Mouse (Mus musculus) MEL (cell line): ENCODE results near the gene Ddn. TPM values are rescaled to one million over a fixed set of nuclear protein-coding genes. Genes with fewer than 3 reads are reported as not detected.

Source experiments
- DNase-seq: peaks from one replicate; pipeline ENCODE4 v3.0.0; 2011; ENCODE audit warnings: low read depth, low spot score
- H3K27ac ChIP-seq: 2 replicates; pipeline ENCODE4 v1.5.1; 2012; ENCODE audit warnings: low read depth, mild to moderate bottlenecking, control low read depth, low read length, moderate library complexity; ENCODE audit not compliant: control insufficient read depth
- H3K27me3 ChIP-seq, 2 experiments: fragments of 150-350 bp in 1 of 2; sonication (generic) in 1 of 2; 2 replicates each; pipeline ENCODE4 v1.6.1; 2012; ENCODE audit warnings: low read length in 2 of 2, mild to moderate bottlenecking in 2 of 2, improper control_type of control experiment in 1 of 2, moderate library complexity in 1 of 2; ENCODE audit not compliant: insufficient read depth in 2 of 2, control insufficient read depth in 1 of 2
- H3K36me3 ChIP-seq, 2 experiments: 2 replicates each; pipeline ENCODE4 v1.6.1; 2012 to 2014; ENCODE audit warnings: low read length in 2 of 2, improper control_type of control experiment in 1 of 2, inconsistent platforms in 1 of 2, mild to moderate bottlenecking in 1 of 2; ENCODE audit not compliant: insufficient read depth in 2 of 2, control insufficient read depth in 1 of 2
- H3K4me1 ChIP-seq, 2 experiments: fragments of 150-350 bp in 1 of 2; sonication (generic) in 1 of 2; 2 replicates each; pipeline ENCODE4 v1.6.1; 2012; ENCODE audit warnings: low read length in 2 of 2, improper control_type of control experiment in 1 of 2, mild to moderate bottlenecking in 1 of 2; ENCODE audit not compliant: insufficient read depth in 2 of 2, control insufficient read depth in 1 of 2
- H3K4me3 ChIP-seq, 2 experiments: fragments of 150-350 bp in 1 of 2; sonication (generic) in 1 of 2; 2 replicates each; pipeline ENCODE4 v1.5.1; 2012; ENCODE audit warnings: low read depth in 2 of 2, low read length in 2 of 2, mild to moderate bottlenecking in 2 of 2, moderate library complexity in 2 of 2, control low read depth in 1 of 2, improper control_type of control experiment in 1 of 2; ENCODE audit not compliant: control insufficient read depth in 1 of 2, insufficient read depth in 1 of 2
- H3K79me2 ChIP-seq: 2 replicates; pipeline ENCODE4 v1.6.1; 2012; ENCODE audit warnings: mild to moderate bottlenecking, low read length, moderate library complexity; ENCODE audit not compliant: control insufficient read depth, poor library complexity, insufficient read depth
- H3K9ac ChIP-seq: 2 replicates; pipeline ENCODE4 v1.6.1; 2012; ENCODE audit warnings: low read depth, mild to moderate bottlenecking, control low read depth, low read length, moderate library complexity; ENCODE audit not compliant: control insufficient read depth, poor library complexity, severe bottlenecking
- H3K9me3 ChIP-seq: fragments of 150-350 bp; sonication (generic); replicated peaks from 2 replicates; pipeline ENCODE4 v1.6.1; 2012; ENCODE audit warnings: mild to moderate bottlenecking, low read length, improper control_type of control experiment, moderate library complexity; ENCODE audit not compliant: insufficient read depth
- BHLHE40 ChIP-seq: IDR thresholded peaks from 2 replicates; pipeline ENCODE4 v1.6.1; 2012; ENCODE audit warnings: low read depth, mild to moderate bottlenecking, inconsistent platforms, low read length, improper control_type of control experiment, borderline replicate concordance
- CTCF ChIP-seq, 3 experiments: IDR thresholded peaks in 2 of 3; conservative IDR thresholded peaks in 1 of 3; 2 replicates each; pipeline ENCODE4 v1.5.1; 2011 to 2012; ENCODE audit warnings: low read length in 3 of 3, low read depth in 2 of 3, mild to moderate bottlenecking in 2 of 3, improper control_type of control experiment in 1 of 3, inconsistent platforms in 1 of 3, mixed read lengths in 1 of 3, moderate library complexity in 1 of 3; ENCODE audit not compliant: control insufficient read depth in 1 of 3, insufficient read depth in 1 of 3, poor library complexity in 1 of 3, severe bottlenecking in 1 of 3
- ETS1 ChIP-seq: IDR thresholded peaks from 2 replicates; pipeline ENCODE4 v1.6.1; 2012; ENCODE audit warnings: low read depth, mild to moderate bottlenecking, inconsistent platforms, low read length, improper control_type of control experiment, moderate library complexity
- GATA1 ChIP-seq: IDR thresholded peaks from 2 replicates; pipeline ENCODE4 v1.6.1; 2011; ENCODE audit warnings: low read depth, low read length, improper control_type of control experiment
- JUND ChIP-seq: IDR thresholded peaks from 2 replicates; pipeline ENCODE4 v1.6.1; 2011; ENCODE audit warnings: low read depth, mild to moderate bottlenecking, improper control_type of control experiment, low read length
- MAX ChIP-seq: IDR thresholded peaks from 2 replicates; pipeline ENCODE4 v1.6.1; 2011; ENCODE audit warnings: low read length, improper control_type of control experiment
- MXI1 ChIP-seq: IDR thresholded peaks from 2 replicates; pipeline ENCODE4 v1.6.1; 2011; ENCODE audit warnings: mild to moderate bottlenecking, low read depth, low read length, improper control_type of control experiment
- MYB ChIP-seq: IDR thresholded peaks from 2 replicates; pipeline ENCODE4 v1.6.1; 2011; ENCODE audit warnings: mild to moderate bottlenecking, low read depth, low read length, improper control_type of control experiment
- NELFE ChIP-seq: IDR thresholded peaks from 2 replicates; pipeline ENCODE4 v1.6.1; 2011; ENCODE audit warnings: low read depth, low read length, improper control_type of control experiment
- NRF1 ChIP-seq: IDR thresholded peaks from 2 replicates; pipeline ENCODE4 v1.6.1; 2014; ENCODE audit warnings: low read depth, mild to moderate bottlenecking, inconsistent platforms, low read length, improper control_type of control experiment, moderate library complexity; ENCODE audit not compliant: poor library complexity, insufficient read depth, severe bottlenecking
- POLR2A ChIP-seq, 2 experiments: IDR thresholded peaks; 2 replicates each; pipeline ENCODE4 v1.6.1; 2011 to 2012; ENCODE audit warnings: low read length in 2 of 2, mild to moderate bottlenecking in 2 of 2, control low read depth in 1 of 2, improper control_type of control experiment in 1 of 2, low read depth in 1 of 2, moderate library complexity in 1 of 2; ENCODE audit not compliant: control insufficient read depth in 1 of 2, insufficient read depth in 1 of 2, poor library complexity in 1 of 2
- POLR2AphosphoS5 ChIP-seq: IDR thresholded peaks from 2 replicates; pipeline ENCODE4 v1.6.1; 2012; ENCODE audit warnings: low read depth, borderline replicate concordance, mild to moderate bottlenecking, inconsistent platforms, low read length, moderate library complexity, mixed read lengths
- RCOR1 ChIP-seq: IDR thresholded peaks from 2 replicates; pipeline ENCODE4 v1.6.1; 2012; ENCODE audit warnings: low read depth, mild to moderate bottlenecking, inconsistent platforms, low read length, improper control_type of control experiment
- UBTF ChIP-seq: IDR thresholded peaks from 2 replicates; pipeline ENCODE4 v1.6.1; 2012; ENCODE audit warnings: low read depth, mild to moderate bottlenecking, inconsistent platforms, low read length, improper control_type of control experiment, moderate library complexity, borderline replicate concordance; ENCODE audit not compliant: insufficient read depth
- USF1 ChIP-seq: IDR thresholded peaks from 2 replicates; pipeline ENCODE4 v1.6.1; 2014; ENCODE audit warnings: low read depth, mild to moderate bottlenecking, inconsistent platforms, low read length, improper control_type of control experiment, moderate library complexity
- ZC3H11A ChIP-seq: IDR thresholded peaks from 2 replicates; pipeline ENCODE4 v1.6.1; 2012; ENCODE audit warnings: low read depth, mild to moderate bottlenecking, inconsistent platforms, low read length, improper control_type of control experiment
- ZMIZ1 ChIP-seq: IDR thresholded peaks from 2 replicates; pipeline ENCODE4 v1.6.1; 2012; ENCODE audit warnings: low read depth, mild to moderate bottlenecking, inconsistent platforms, low read length, improper control_type of control experiment, moderate library complexity
- ZNF384 ChIP-seq: IDR thresholded peaks from 2 replicates; pipeline ENCODE4 v1.6.1; 2012; ENCODE audit warnings: low read depth, mild to moderate bottlenecking, inconsistent platforms, low read length, improper control_type of control experiment
- polyA plus RNA-seq, 2 experiments: library from polyadenylated mRNA; stranded (reverse) in 1 of 2; unstranded in 1 of 2; fragments of >175 nt in 1 of 2; fragments of >200 nt in 1 of 2; gene quantifications; 2 replicates each; pipeline versions ENCODE4 v1.2.1 to v1.2.4; 2012; ENCODE audit warnings: low replicate concordance in 2 of 2, low read depth in 1 of 2; ENCODE audit not compliant: insufficient read length in 2 of 2, insufficient read depth in 1 of 2, missing spikeins in 1 of 2
- total RNA-seq: library from RNA; depleted of rRNA; stranded (reverse); fragments of 300-350 nt; gene quantifications from 2 replicates; pipeline ENCODE4 v1.2.3, GENCODE M21; 2012

Ddn gene
- total and polyA plus RNA-seq, 3 experiments, result 4.0 to 4.2 TPM; not detected in 1

DNA sequence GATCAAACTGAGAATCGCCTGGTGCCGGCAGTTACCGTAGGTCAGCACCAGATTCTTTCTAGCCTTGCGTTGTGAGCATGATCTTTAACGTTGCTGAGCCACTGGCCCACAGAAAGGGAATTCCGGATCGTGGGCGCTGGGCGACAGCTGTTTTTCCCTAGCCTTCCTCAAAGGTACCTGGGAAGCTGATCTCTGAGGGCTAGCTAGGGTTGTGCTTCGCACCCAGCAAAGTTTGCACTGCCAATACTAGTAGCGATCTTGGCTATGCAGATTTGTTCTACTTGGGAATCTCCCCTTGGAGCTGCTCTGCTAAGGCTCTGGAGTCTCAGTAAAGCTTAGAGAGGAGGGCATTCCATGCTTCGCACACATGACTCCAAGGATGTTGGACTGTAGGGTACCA lies 18.1 kb downstream of the Ddn start:
- no peak for TF ChIP-seq ZNF384
- no peak for TF ChIP-seq ETS1
- no peak for TF ChIP-seq GATA1
- TF ChIP-seq MXI1, result no peak
- no peak for TF ChIP-seq MAX
- TF ChIP-seq NELFE, result no peak
- H3K4me3 ChIP-seq, result no peak overlapping the region

DNA sequence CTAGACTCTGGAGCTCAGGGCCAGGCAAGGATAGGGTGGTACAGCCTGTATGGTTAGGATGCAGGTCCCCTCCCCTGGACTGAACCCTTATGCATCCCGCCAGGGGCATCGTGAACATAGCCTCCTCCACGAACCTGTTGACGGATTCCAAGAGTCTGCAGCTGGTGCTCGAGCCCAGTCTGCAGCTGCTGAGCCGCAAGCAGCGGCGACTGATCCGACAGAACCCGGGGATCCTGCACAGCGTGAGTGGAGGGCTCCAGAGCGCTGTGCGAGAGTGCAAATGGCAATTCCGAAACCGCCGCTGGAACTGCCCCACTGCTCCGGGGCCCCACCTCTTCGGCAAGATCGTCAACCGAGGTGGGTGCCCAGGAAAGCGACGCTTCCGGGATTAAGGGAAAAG lies 18.5 kb downstream of the Ddn start:
- Histone ChIP-seq H3K36me3 (no peaks in the 10 kb centered on the region), H3K27ac (no peak overlapping the region), H3K27me3 (no peaks in the 10 kb centered on the region), H3K4me3 (no peak overlapping the region), H3K79me2 (no peaks in the 10 kb centered on the region), H3K4me1 (peaks cover 0 to 5% of the 10 kb centered on the region in 2 experiments; a peak in 1 of 4 replicates), H3K9ac (no peak overlapping the region), H3K9me3 (no peaks in the 10 kb centered on the region)
- DNase-seq, result no peak
- no peak for TF ChIP-seq ZMIZ1

More for the DNA sequence above, 18.1 kb downstream of the Ddn start:
- H3K27me3 ChIP-seq, result no peaks in the 10 kb centered on the region
- H3K27ac ChIP-seq, result no peak overlapping the region
- no peaks in the 10 kb centered on the region for H3K79me2 ChIP-seq
- H3K9me3 ChIP-seq, result no peaks in the 10 kb centered on the region
- peaks cover 0 to 5% of the 10 kb centered on the region in 2 experiments; a peak in 1 of 4 replicates for H3K4me1 ChIP-seq
- DNase-seq, result no peak
- H3K9ac ChIP-seq, result no peak overlapping the region
- H3K36me3 ChIP-seq, result no peaks in the 10 kb centered on the region

DNA sequence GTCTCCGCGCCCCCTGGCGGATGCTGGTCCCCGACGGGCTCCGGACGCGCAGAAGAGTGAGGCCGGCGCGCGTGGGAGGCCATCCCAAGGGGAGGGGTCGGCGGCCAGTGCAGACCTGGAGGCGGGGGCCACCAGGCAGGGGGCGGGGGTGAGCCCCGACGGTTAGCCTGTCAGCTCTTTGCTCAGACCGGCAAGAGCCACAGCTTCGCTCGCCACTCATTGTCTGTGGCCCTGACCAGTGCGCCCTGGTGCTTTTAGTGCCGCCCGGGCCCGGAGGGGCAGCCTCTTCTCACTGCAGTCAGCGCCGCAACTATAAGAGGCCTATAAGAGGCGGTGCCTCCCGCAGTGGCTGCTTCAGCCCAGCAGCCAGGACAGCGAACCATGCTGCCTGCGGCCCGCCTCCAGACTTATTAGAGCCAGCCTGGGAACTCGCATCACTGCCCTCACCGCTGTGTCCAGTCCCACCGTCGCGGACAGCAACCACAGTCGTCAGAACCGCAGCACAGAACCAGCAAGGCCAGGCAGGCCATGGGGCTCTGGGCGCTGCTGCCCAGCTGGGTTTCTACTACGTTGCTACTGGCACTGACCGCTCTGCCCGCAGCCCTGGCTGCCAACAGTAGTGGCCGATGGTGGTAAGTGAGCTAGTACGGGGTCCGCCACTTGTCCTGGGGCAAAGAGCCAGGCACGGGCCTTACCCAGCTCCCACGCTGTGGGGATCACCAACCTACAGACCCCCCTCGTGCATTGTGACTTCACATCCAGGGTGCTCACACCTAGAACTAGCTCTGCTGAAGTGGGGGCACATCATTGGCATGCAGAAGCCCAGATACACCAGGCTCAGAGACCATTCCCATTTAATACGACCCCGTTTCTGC lies 19.4 kb downstream of the Ddn start, which contains the start of gene Wnt1:
Gene Wnt1 (plus strand): TSS at position 197 of the 875 bp plus-strand sequence.
- no peaks in the 10 kb centered on the region for H3K27me3 ChIP-seq
- TF ChIP-seq NELFE (no peak), ZC3H11A (no peak), MYB (no peak), NRF1 (no peak), CTCF (IDR thresholded peaks at IDR 0.05 in 2 of 3, conservative IDR thresholded peaks at IDR 0.05 in 1 of 3; ENCODE audit: control insufficient read depth in 1 of 3, insufficient read depth in 1 of 3, low read depth in 2 of 3, low read length in 3 of 3, poor library complexity in 1 of 3, severe bottlenecking in 1 of 3) (no peak), POLR2A (IDR thresholded peaks at IDR 0.05; ENCODE audit: control insufficient read depth in 1 of 2, insufficient read depth in 1 of 2, low read depth in 1 of 2, low read length in 2 of 2, poor library complexity in 1 of 2) (no peak), RCOR1 (no peak), USF1 (no peak), JUND (no peak), ZMIZ1 (no peak), MXI1 (no peak), POLR2AphosphoS5 (no peak), UBTF (no peak), BHLHE40 (no peak)
- H3K4me1 ChIP-seq, result peaks cover 0 to 5% of the 10 kb centered on the region in 2 experiments; a peak in 1 of 4 replicates
- no peak within 1 kb of the TSS for H3K27ac ChIP-seq
- no peak within 1 kb of the TSS for H3K4me3 ChIP-seq
- no peaks in the 10 kb centered on the region for H3K79me2 ChIP-seq
- H3K9ac ChIP-seq, result no peak within 1 kb of the TSS
- H3K36me3 ChIP-seq, result no peaks in the 10 kb centered on the region
- no peak for DNase-seq
- H3K9me3 ChIP-seq, result no peaks in the 10 kb centered on the region
